Mouse (Mus musculus) limb, embryonic 13.5 days (tissue): Measurements from ENCODE around the gene Igfals. TPM values are rescaled to one million over a fixed set of nuclear protein-coding genes. Genes with fewer than 3 reads are reported as not detected.

Source experiments
- ATAC-seq: fragments of 200-750 bp; cut with Nextera tagmentation; 2 replicates; pipeline ENCODE4 v1.8.0; 2017; ENCODE audit warnings: low read depth, moderate number of reproducible peaks, moderate TSS enrichment; ENCODE audit not compliant: low FRiP score
- H3K27ac ChIP-seq: fragments of 300-500 bp; sonication (generic); 2 replicates; pipeline ENCODE4 v1.5.1; 2015; ENCODE audit warnings: inconsistent platforms, mild to moderate bottlenecking, moderate library complexity
- H3K27me3 ChIP-seq: fragments of 300-500 bp; sonication (generic); 2 replicates; pipeline ENCODE4 v1.6.1; 2015; ENCODE audit warnings: mild to moderate bottlenecking, inconsistent platforms
- H3K36me3 ChIP-seq: fragments of 300-500 bp; sonication (generic); 2 replicates; pipeline ENCODE4 v1.6.1; 2015; ENCODE audit warnings: inconsistent platforms, mild to moderate bottlenecking, moderate library complexity
- H3K4me1 ChIP-seq: fragments of 300-500 bp; sonication (generic); 2 replicates; pipeline ENCODE4 v1.6.1; 2015; ENCODE audit warnings: inconsistent platforms
- H3K4me2 ChIP-seq: fragments of 300-500 bp; sonication (generic); replicated peaks from 2 replicates; pipeline ENCODE4 v1.6.1; 2015; ENCODE audit warnings: inconsistent platforms, mild to moderate bottlenecking, moderate library complexity
- H3K4me3 ChIP-seq: fragments of 300-500 bp; sonication (generic); 2 replicates; pipeline ENCODE4 v1.5.1; 2015; ENCODE audit warnings: moderate library complexity, mild to moderate bottlenecking, inconsistent platforms
- H3K9ac ChIP-seq: fragments of 300-500 bp; sonication (generic); 2 replicates; pipeline ENCODE4 v1.6.1; 2015; ENCODE audit warnings: mild to moderate bottlenecking, inconsistent platforms
- H3K9me3 ChIP-seq: fragments of 300-500 bp; sonication (generic); 2 replicates; pipeline ENCODE4 v1.6.1; 2016; ENCODE audit warnings: inconsistent platforms
- WGBS: fragments of 180-500 bp; shearing (Covaris S2); methylation state at CpG from one replicate; pipeline ENCODE4 v1.1.7; 2015; 5-methylcytosine and 5-hydroxymethylcytosine counted together
- polyA plus RNA-seq: library from polyadenylated mRNA; unstranded; fragments of >200 nt; fragmentation: Nextera tagmentation; extraction: Ambion mirVana; gene quantifications from 2 replicates; pipeline ENCODE4 v1.2.1, GENCODE M21; 2015

Igfals gene
- polyA plus RNA-seq, 1 experiment from 2014 or later, result 0.50 TPM

- peaks cover 25% of the 10 kb centered on the region for H3K4me1 ChIP-seq
- ATAC-seq, result no peak
- H3K36me3 ChIP-seq, result peaks cover 52% of the 10 kb centered on the region
- no peaks in the 10 kb centered on the region for H3K27me3 ChIP-seq
- peak overlapping the region; percentile 98 for H3K4me2 ChIP-seq
- peak overlapping the region; percentile 86 for H3K9ac ChIP-seq
- no peaks in the 10 kb centered on the region for H3K9me3 ChIP-seq
- H3K4me3 ChIP-seq, result peak overlapping the region; percentile 86
- WGBS, result 65% methylated on average over 18 of the region's 18 CpGs
- no peak overlapping the region for H3K27ac ChIP-seq
Observed at GRCm38 (mm10) chr17:24887291-24888080, 21.7 kb downstream of the Igfals start.

- Histone ChIP-seq H3K9me3 (no peaks in the 10 kb centered on the region), H3K27ac (no peak overlapping the region), H3K4me1 (peaks cover 30% of the 10 kb centered on the region), H3K4me3 (no peak overlapping the region), H3K36me3 (peaks cover 53% of the 10 kb centered on the region), H3K27me3 (no peaks in the 10 kb centered on the region), H3K9ac (no peak overlapping the region), H3K4me2 (no peak overlapping the region)
- no peak for ATAC-seq
- WGBS, result 92% methylated on average over 3 of the region's 3 CpGs
Observed at GRCm38 (mm10) chr17:24888862-24889261, 23.1 kb downstream of the Igfals start.

- no peak overlapping the region for H3K4me3 ChIP-seq
- H3K27ac ChIP-seq, result no peak overlapping the region
- no peak overlapping the region for H3K4me2 ChIP-seq
- H3K27me3 ChIP-seq, result no peaks in the 10 kb centered on the region
- no peaks in the 10 kb centered on the region for H3K9me3 ChIP-seq
- WGBS, result 85% methylated on average over 19 of the region's 19 CpGs
- no peak overlapping the region for H3K9ac ChIP-seq
- peaks cover 32% of the 10 kb centered on the region for H3K4me1 ChIP-seq
- H3K36me3 ChIP-seq, result peaks cover 44% of the 10 kb centered on the region
- no peak for ATAC-seq
Observed at GRCm38 (mm10) chr17:24890151-24891092, 24.6 kb downstream of the Igfals start.

DNA sequence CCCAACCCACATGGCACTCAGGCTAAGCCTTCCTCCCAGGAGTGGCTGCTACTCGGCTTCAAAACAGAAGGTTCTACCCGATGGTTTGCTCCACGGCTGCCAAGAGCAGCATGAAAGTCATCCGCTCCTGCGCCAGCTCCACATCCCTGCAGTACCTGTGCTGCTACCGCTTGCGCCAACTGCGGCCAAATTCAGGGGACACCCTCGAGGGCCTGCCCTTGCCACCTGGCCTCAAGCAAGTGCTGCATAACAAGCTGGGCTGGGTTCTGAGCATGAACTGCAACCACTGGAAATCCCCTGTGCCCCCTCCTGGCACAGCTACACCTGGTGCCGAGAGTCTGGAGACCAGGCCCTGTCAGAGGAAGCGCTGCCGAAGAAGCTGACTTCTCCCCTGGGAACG lies 25.5 kb downstream of the Igfals start:
- no peak overlapping the region for H3K9ac ChIP-seq
- no peaks in the 10 kb centered on the region for H3K9me3 ChIP-seq
- H3K4me3 ChIP-seq, result no peak overlapping the region
- no peaks in the 10 kb centered on the region for H3K27me3 ChIP-seq
- WGBS, result 89% methylated on average over 13 of the region's 13 CpGs
- ATAC-seq, result no peak
- H3K36me3 ChIP-seq, result peaks cover 44% of the 10 kb centered on the region
- no peak overlapping the region for H3K4me2 ChIP-seq
- peaks cover 37% of the 10 kb centered on the region for H3K4me1 ChIP-seq
- no peak overlapping the region for H3K27ac ChIP-seq

DNA sequence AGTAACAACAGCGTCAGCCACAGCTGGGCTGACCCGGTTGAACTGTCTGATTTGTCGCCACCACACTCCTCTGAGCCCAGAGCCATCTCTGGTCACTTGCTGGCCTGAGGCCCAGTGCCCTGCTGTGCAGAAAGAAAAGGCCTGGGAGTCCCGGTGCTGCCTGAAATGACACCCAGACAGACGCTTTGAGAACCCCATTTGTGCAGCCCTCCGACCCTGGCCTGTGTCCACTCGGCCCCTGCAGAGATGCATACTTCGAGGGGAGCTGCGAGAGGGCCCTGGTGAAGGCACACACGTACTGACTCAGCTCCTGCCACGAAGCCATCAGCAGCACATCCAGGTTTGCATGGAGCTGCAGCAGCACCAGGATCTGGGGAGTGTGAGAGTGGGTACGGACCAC lies 27.0 kb downstream of the Igfals start:
- Histone ChIP-seq H3K27me3 (no peaks in the 10 kb centered on the region), H3K4me1 (peaks cover 42% of the 10 kb centered on the region), H3K4me2 (no peak overlapping the region), H3K36me3 (peaks cover 53% of the 10 kb centered on the region), H3K27ac (no peak overlapping the region), H3K9me3 (no peaks in the 10 kb centered on the region), H3K9ac (no peak overlapping the region), H3K4me3 (no peak overlapping the region)
- ATAC-seq, result no peak
- 94% methylated on average over 12 of the region's 12 CpGs for WGBS

GRCm38 (mm10) chr17:24893276-24893675 lies 27.5 kb downstream of the Igfals start:
- Histone ChIP-seq H3K4me3 (peak overlapping the region; percentile 90), H3K27me3 (no peaks in the 10 kb centered on the region), H3K36me3 (peaks cover 58% of the 10 kb centered on the region), H3K9me3 (no peaks in the 10 kb centered on the region), H3K27ac (no peak overlapping the region), H3K9ac (0 out of 2 replicates have a peak overlapping the region, but pooled peaks have one; percentile 94), H3K4me1 (peaks cover 39% of the 10 kb centered on the region), H3K4me2 (peak overlapping the region; percentile 100)
- 90% methylated on average over 2 of the region's 2 CpGs for WGBS
- ATAC-seq, result no peak

DNA sequence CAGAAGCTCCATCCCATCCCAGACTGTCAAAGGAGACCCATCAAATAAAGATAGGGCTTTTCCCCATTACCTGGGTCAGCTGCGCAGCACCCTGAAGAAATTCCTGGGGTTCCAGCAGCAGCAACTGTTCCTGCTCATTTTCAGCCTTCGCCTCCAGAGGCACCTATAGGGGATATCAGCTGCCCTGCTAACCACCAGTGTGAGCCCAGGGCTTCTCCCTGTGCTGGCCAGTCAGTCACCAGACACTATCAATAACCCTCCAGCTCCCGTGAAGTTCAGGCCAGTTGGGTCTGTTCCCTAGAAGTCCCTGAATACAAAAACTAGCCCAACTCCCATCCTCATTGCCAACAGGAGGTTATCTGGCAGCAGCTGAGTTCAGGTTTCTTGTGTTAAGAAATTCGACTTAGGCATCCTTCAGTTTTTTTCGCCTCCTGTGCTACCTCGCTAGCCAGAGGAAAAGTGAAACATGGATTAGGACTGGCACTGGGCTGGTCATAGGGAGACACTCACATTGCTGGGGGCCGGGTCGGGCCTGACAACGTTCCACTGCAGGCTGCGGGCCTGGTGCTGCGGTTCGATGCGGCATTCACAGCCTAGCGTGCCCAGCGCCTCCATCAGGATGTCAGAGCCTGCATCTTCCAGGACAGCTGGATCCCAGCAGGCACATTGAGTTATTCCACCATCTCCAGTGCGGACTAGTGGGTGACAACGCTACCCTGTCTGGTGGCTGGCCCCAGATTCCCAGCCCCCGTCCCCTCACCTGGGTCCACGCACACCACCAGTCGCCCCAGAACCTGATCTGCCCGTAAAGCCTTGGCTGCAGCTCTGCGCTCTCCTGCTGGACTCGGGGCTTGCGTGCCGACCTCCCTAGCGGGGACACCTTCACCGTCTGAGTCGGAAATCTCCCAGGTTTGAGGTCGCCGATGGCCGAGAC lies 28.5 kb downstream of the Igfals start:
- Histone ChIP-seq H3K4me2 (peak overlapping the region; percentile 100), H3K4me1 (peaks cover 36% of the 10 kb centered on the region), H3K27ac (peak overlapping the region; percentile 87), H3K9ac (peak overlapping the region; percentile 94), H3K27me3 (no peaks in the 10 kb centered on the region), H3K9me3 (no peaks in the 10 kb centered on the region), H3K4me3 (peak overlapping the region; percentile 90), H3K36me3 (peaks cover 69% of the 10 kb centered on the region)
- ATAC-seq, result 0 out of 2 replicates have a peak, but pooled peaks have one; percentile 4
- WGBS, result 10% methylated on average over 31 of the region's 31 CpGs

DNA sequence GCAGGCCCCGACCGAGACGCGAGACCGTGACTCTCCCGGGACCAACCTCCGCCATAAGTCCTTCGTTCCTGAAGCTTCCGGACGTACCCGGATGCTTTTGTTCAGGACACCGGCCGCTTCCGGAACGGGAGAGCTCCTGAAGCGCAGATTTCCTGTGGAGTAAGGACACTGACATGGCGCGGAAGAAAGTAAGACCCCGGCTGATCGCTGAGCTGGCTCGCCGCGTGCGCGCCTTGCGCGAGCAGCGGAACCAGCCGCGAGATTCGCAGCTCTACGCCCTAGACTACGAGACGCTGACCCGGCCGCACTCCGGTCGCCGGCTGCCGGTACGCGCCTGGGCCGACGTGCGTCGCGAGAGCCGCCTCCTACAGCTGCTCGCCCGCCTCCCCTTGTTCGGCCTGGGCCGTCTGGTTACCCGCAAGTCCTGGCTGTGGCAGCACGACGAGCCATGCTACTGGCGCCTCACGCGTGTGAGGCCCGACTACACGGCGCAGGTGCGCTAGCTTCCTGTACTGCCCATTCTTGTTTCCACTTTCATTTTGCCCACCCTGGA lies 29.3 kb downstream of the Igfals start, which contains the start of the genes Eme2 and Mrps34:
Gene Eme2, minus strand, starts transcription at position 93 of the 553 bp plus-strand sequence.
Gene Mrps34, plus strand, starts transcription at position 122 of the 553 bp plus-strand sequence.
- peaks cover 70% of the 10 kb centered on the region for H3K36me3 ChIP-seq
- no peaks in the 10 kb centered on the region for H3K9me3 ChIP-seq
- no peaks in the 10 kb centered on the region for H3K27me3 ChIP-seq
- H3K4me2 ChIP-seq, result peak within 1 kb of the TSS; percentile 100
- peaks cover 36% of the 10 kb centered on the region for H3K4me1 ChIP-seq
- under 1% methylated on average over 62 of the region's 62 CpGs for WGBS
- peak within 1 kb of the TSS; percentile 94 for H3K9ac ChIP-seq
- peak within 1 kb of the TSS; percentile 87 for H3K27ac ChIP-seq
- H3K4me3 ChIP-seq, result peak within 1 kb of the TSS; percentile 90
- peak; percentile 60 for ATAC-seq

GRCm38 (mm10) chr17:24895571-24896240 lies 29.9 kb downstream of the Igfals start:
- Histone ChIP-seq H3K9me3 (no peaks in the 10 kb centered on the region), H3K9ac (peak overlapping the region; percentile 94), H3K36me3 (peaks cover 70% of the 10 kb centered on the region), H3K4me2 (peak overlapping the region; percentile 100), H3K4me1 (peaks cover 36% of the 10 kb centered on the region), H3K27me3 (no peaks in the 10 kb centered on the region), H3K27ac (peak overlapping the region; percentile 87), H3K4me3 (peak overlapping the region; percentile 90)
- WGBS, result 15% methylated on average over 23 of the region's 23 CpGs
- ATAC-seq, result no peak

DNA sequence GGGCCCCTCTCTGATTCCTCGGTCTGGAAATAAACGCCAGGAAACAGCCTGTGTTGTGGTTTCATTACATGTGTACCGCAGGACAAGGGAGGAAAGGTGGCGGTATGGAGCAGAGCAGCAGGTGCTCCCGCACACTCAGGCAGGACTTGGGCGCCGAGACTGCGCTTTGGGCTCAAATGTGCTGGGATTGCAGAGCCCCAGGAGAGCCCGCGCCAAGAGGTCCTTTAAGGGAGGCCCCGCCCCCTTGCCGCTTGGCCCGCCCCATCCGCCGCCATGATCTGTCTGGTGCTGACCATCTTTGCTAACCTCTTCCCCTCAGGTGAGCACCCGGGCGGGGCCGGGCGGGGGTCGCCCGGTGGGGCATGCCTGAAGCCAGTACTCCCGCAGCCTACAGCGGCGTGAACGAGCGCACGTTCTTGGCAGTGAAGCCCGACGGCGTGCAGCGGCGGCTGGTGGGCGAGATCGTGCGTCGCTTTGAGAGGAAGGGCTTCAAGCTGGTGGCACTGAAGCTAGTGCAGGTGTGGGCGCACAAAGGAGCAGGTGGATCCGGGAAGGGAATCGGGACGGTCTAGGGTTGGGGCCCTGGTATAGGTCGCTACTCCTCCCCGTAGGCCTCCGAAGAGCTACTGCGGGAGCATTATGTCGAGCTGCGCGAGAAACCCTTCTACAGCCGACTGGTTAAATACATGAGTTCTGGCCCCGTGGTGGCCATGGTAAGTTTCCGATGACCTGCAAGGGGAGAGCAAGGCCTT lies 30.6 kb downstream of the Igfals start, which contains the start of gene Nme3:
Gene Nme3, plus strand, starts transcription at position 260 of the 752 bp plus-strand sequence.
- Histone ChIP-seq H3K4me3 (peak within 1 kb of the TSS; percentile 90), H3K9ac (peak within 1 kb of the TSS; percentile 94), H3K9me3 (no peaks in the 10 kb centered on the region), H3K4me2 (peak within 1 kb of the TSS; percentile 100), H3K27ac (peak within 1 kb of the TSS; percentile 87), H3K36me3 (peaks cover 70% of the 10 kb centered on the region), H3K4me1 (peaks cover 36% of the 10 kb centered on the region), H3K27me3 (no peaks in the 10 kb centered on the region)
- 2% methylated on average over 50 of the region's 50 CpGs for WGBS
- ATAC-seq, result peak; percentile 52; the same call in 1 of the 2 replicates
